Comparison of ENCODE assay signal across 8 mouse cellular contexts in the genomic region with DNA sequence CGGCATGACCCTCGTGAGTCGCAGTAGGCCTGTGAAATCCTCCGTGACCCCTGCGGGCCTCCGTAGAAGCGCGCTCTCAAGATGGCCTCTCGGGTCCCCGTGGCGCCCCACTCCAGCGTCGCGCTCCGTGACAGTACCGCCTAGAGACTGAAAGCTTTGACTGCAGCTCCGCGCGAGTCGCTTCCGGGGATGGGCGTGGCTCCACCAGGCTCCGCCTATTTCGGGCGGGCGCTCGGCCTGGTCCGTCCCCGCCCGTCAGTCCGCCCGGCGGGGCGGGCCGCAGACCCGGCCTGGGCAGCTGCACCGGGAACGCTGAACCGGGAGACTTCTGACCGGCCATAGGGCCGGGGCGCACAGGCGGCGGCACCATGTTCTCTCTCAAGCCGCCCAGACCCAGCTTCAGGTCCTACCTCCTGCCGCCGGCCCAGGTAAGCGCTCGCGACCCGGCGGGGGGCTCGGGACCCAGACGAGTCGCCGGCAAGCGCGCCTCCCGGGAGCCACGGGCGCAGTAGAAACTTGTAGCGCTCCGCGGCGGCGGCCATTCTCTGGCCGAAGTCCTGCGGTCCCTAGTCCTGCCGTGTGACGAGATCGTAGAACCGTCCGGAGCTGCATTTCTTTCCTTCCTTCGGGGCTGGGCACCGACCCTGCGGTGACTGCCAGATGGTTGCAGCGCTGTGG. TPM values are rescaled to one million over a fixed set of nuclear protein-coding genes. Genes with fewer than 3 reads are reported as not detected.
DNase-seq lines count a peak whose midpoint lies in the region; ATAC-seq lines count a peak whose summit lies in the region.

Gene Mtmr10, plus strand, starts transcription at position 240 of the 678 bp plus-strand sequence.

- H3K4me2 ChIP-seq in heart, embryonic 13.5 days, result peak within 1 kb of the TSS; percentile 77
- H3K4me2 ChIP-seq in liver, embryonic 12.5 days, result peak within 1 kb of the TSS; percentile 93
- H3K4me2 ChIP-seq in stomach, embryonic 15.5 days, result peak within 1 kb of the TSS; percentile 74

- H3K9ac ChIP-seq in heart, embryonic 13.5 days, result peak within 1 kb of the TSS; percentile 92
- H3K9ac ChIP-seq in liver, embryonic 12.5 days, result peak within 1 kb of the TSS; percentile 78
- peak within 1 kb of the TSS; percentile 80 for H3K9ac ChIP-seq in stomach, embryonic 15.5 days

- H3K4me3 ChIP-seq in brown adipose tissue, adult 24 weeks (ENCODE audit: insufficient read depth, low read depth, low read length), result peak within 1 kb of the TSS; percentile 79
- H3K4me3 ChIP-seq in heart, embryonic 13.5 days, result peak within 1 kb of the TSS; percentile 92
- peak within 1 kb of the TSS; percentile 80 for H3K4me3 ChIP-seq in liver, embryonic 12.5 days
- H3K4me3 ChIP-seq in stomach, embryonic 15.5 days (replicated peaks), result peak within 1 kb of the TSS; percentile 91

- peak; percentile 98 for DNase-seq in CD4-positive, CD25-positive, alpha-beta regulatory T cell, adult 2 months (ENCODE audit: low read depth, low spot score)
- DNase-seq in fat pad, adult 2 months (ENCODE audit: extremely low read depth, low read depth, low spot score), result peak; percentile 55
- DNase-seq in kidney, postnatal 10 days, result peak; percentile 99
- peak; percentile 96 to 97 for DNase-seq in natural killer cell, adult 2 months (ENCODE audit: low spot score in 2 of 2)

- ATAC-seq in heart, embryonic 13.5 days (ENCODE audit: extremely low read depth, insufficient number of reproducible peaks, low FRiP score, low TSS enrichment), result peak; percentile 97
- ATAC-seq in liver, embryonic 12.5 days, result peak; percentile 99
- peak; percentile 98 for ATAC-seq in stomach, embryonic 15.5 days (ENCODE audit: insufficient read depth, low FRiP score, low read depth)

- no peaks in the 10 kb centered on the region for H3K9me3 ChIP-seq in heart, embryonic 13.5 days
- no peaks in the 10 kb centered on the region for H3K9me3 ChIP-seq in liver, embryonic 12.5 days (replicated peaks)
- no peaks in the 10 kb centered on the region for H3K9me3 ChIP-seq in stomach, embryonic 15.5 days

- peak within 1 kb of the TSS; percentile 88 for H3K27ac ChIP-seq in brown adipose tissue, adult 24 weeks (replicated peaks; ENCODE audit: low read depth, low read length)
- peak within 1 kb of the TSS; percentile 85 for H3K27ac ChIP-seq in heart, embryonic 13.5 days (replicated peaks)
- peak within 1 kb of the TSS; percentile 76 for H3K27ac ChIP-seq in liver, embryonic 12.5 days
- peak within 1 kb of the TSS; percentile 84 for H3K27ac ChIP-seq in stomach, embryonic 15.5 days

- 0 out of 2 replicates have a peak, but pooled peaks cover 10% of the 10 kb centered on the region for H3K36me3 ChIP-seq in heart, embryonic 13.5 days
- 0 out of 2 replicates have a peak, but pooled peaks cover 4% of the 10 kb centered on the region for H3K36me3 ChIP-seq in liver, embryonic 12.5 days
- no peaks in the 10 kb centered on the region for H3K36me3 ChIP-seq in stomach, embryonic 15.5 days

- WGBS in heart, embryonic 13.5 days, result under 1% methylated on average over 75 of the region's 77 CpGs
- WGBS in liver, embryonic 12.5 days (ENCODE audit: insufficient replicate concordance), result 0% methylated on average over 77 of the region's 77 CpGs
- under 1% methylated on average over 77 of the region's 77 CpGs for WGBS in stomach, embryonic 15.5 days

- H3K27me3 ChIP-seq in heart, embryonic 13.5 days (replicated peaks), result no peaks in the 10 kb centered on the region; the same call in 1 of the 2 replicates
- no peaks in the 10 kb centered on the region; the same call in 1 of the 2 replicates for H3K27me3 ChIP-seq in liver, embryonic 12.5 days (replicated peaks)
- no peaks in the 10 kb centered on the region for H3K27me3 ChIP-seq in stomach, embryonic 15.5 days (replicated peaks)

- peaks cover 13% of the 10 kb centered on the region for H3K4me1 ChIP-seq in brown adipose tissue, adult 24 weeks (ENCODE audit: control insufficient read depth, insufficient read depth, insufficient read length, low read length)
- peaks cover 8% of the 10 kb centered on the region for H3K4me1 ChIP-seq in heart, embryonic 13.5 days
- H3K4me1 ChIP-seq in liver, embryonic 12.5 days, result peaks cover 26% of the 10 kb centered on the region
- H3K4me1 ChIP-seq in stomach, embryonic 15.5 days, result no peaks in the 10 kb centered on the region

RNA-seq across cellular contexts. Expression of gene Mtmr10, which starts in this region (rescaled TPM):
- 9.7 and 11.6 TPM in 2 replicates for polyA plus RNA-seq in brown adipose tissue, adult 24 weeks (2012; ENCODE audit: insufficient read depth, insufficient read length, missing spikeins)
- polyA plus RNA-seq in heart, embryonic 13.5 days (2015; fragmentation: Nextera tagmentation; extraction: Ambion mirVana), result 4.8 and 5.0 TPM in 2 replicates
- polyA plus RNA-seq in liver, embryonic 12.5 days (2016; fragmentation: Nextera tagmentation; extraction: Ambion mirVana), result 3.6 and 4.1 TPM in 2 replicates
- 9.5 and 10.4 TPM in 2 replicates for polyA plus RNA-seq in stomach, embryonic 15.5 days (2015; fragmentation: Nextera tagmentation; extraction: Ambion mirVana)

Comparison
In these comparisons a context has a peak if more than half of its experiments do, and no peak if none do; other contexts are left out.
1. Peak in every context shown above with its lines: DNase-seq, ATAC-seq, H3K4me3 ChIP-seq and H3K27ac ChIP-seq.